In the genomic region with DNA sequence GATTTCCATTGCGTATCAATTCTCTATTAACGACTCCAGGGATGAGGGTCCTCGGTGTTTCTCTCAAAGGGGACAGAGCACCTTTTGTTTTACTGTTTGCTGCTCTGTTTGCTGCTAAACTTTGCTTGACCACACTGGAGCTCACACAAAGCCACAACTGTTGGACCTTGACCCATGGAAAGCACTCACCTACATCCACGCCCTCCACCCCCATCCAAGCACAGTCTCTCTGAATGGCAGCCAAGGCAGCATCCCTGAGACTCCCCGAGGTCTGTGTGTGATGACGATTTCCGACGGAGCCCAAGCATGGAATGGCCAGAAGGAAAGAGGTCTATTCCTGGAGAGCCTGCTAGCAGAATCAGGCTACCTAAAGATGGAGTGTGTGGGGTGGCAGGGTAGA, we compare ENCODE assay signal across 28 mouse cellular contexts. TPM values are rescaled to one million over a fixed set of nuclear protein-coding genes. Genes with fewer than 3 reads are reported as not detected.
A peak's percentile ranks its signal among the peaks of the same experiment; 100 is the strongest.
DNase-seq lines count a peak whose midpoint lies in the region; ATAC-seq and TF ChIP-seq lines count a peak whose summit lies in the region.
"Had no signal": no experiment of that assay in that cellular context is flagged by ENCODE, and none has a peak within 500 bp of the region (broad histone marks: within the 10 kb centered on the region; RNA-seq: fewer than 3 reads in every experiment).

No protein-coding gene starts in this region.

- H3K4me2 ChIP-seq in kidney, embryonic 16.5 days (replicated peaks; ENCODE audit: low read depth, low read length) = no peak overlapping the region
- H3K4me2 ChIP-seq in liver, embryonic 12.5 days = no peak overlapping the region
- no peak overlapping the region for H3K4me2 ChIP-seq in stomach, postnatal 0 days (replicated peaks; ENCODE audit: low read depth)
- H3K4me2 ChIP-seq in midbrain, embryonic 14.5 days (ENCODE audit: low read length) = no peak overlapping the region
- H3K4me2 ChIP-seq: embryonic facial prominence, embryonic 15.5 days; heart, embryonic 15.5 days; midbrain, embryonic 12.5 days had no signal

- WGBS in kidney, embryonic 16.5 days = 59% methylated on average over 8 of the region's 8 CpGs
- 60% methylated on average over 8 of the region's 8 CpGs for WGBS in liver, embryonic 12.5 days (ENCODE audit: insufficient replicate concordance)
- 58% methylated on average over 8 of the region's 8 CpGs for WGBS in stomach, postnatal 0 days
- 81% methylated on average over 8 of the region's 8 CpGs for WGBS in midbrain, embryonic 14.5 days

- peaks cover 15% of the 10 kb centered on the region for H3K4me1 ChIP-seq in kidney, embryonic 16.5 days (ENCODE audit: insufficient read depth, low read length)
- no peaks in the 10 kb centered on the region for H3K4me1 ChIP-seq in liver, embryonic 12.5 days
- H3K4me1 ChIP-seq in stomach, postnatal 0 days (replicated peaks; ENCODE audit: control insufficient read depth, insufficient read depth) = no peaks in the 10 kb centered on the region
- H3K4me1 ChIP-seq in midbrain, embryonic 14.5 days (ENCODE audit: control insufficient read depth, insufficient read depth, low read length) = no peaks in the 10 kb centered on the region

- H3K27me3 ChIP-seq in kidney, embryonic 16.5 days (ENCODE audit: insufficient read depth, low read length) = no peaks in the 10 kb centered on the region
- H3K27me3 ChIP-seq in liver, embryonic 12.5 days (replicated peaks) = no peaks in the 10 kb centered on the region
- H3K27me3 ChIP-seq in stomach, postnatal 0 days (ENCODE audit: control insufficient read depth, insufficient read depth, low read length) = no peaks in the 10 kb centered on the region
- H3K27me3 ChIP-seq in midbrain, embryonic 14.5 days (ENCODE audit: control insufficient read depth, insufficient read depth, low read length) = no peaks in the 10 kb centered on the region
- H3K27me3 ChIP-seq: embryonic facial prominence, embryonic 15.5 days; heart, embryonic 15.5 days; midbrain, embryonic 12.5 days had no signal

- no peak for TF ChIP-seq EP300 in stomach, postnatal 0 days (optimal IDR thresholded peaks at IDR 0.05)

- no peak overlapping the region for H3K9ac ChIP-seq in kidney, embryonic 16.5 days (replicated peaks; ENCODE audit: low read length)
- H3K9ac ChIP-seq in liver, embryonic 12.5 days = no peak overlapping the region
- no peak overlapping the region for H3K9ac ChIP-seq in stomach, postnatal 0 days (ENCODE audit: low read length)
- no peak overlapping the region for H3K9ac ChIP-seq in midbrain, embryonic 14.5 days (replicated peaks; ENCODE audit: low read length)
- H3K9ac ChIP-seq: embryonic facial prominence, embryonic 15.5 days; heart, embryonic 15.5 days; midbrain, embryonic 12.5 days had no signal

- no peak overlapping the region for H3K4me3 ChIP-seq in kidney, embryonic 16.5 days (ENCODE audit: low read length)
- no peak overlapping the region for H3K4me3 ChIP-seq in liver, embryonic 12.5 days
- H3K4me3 ChIP-seq in stomach, postnatal 0 days (ENCODE audit: low read depth, low read length) = no peak overlapping the region
- no peak overlapping the region for H3K4me3 ChIP-seq in midbrain, embryonic 14.5 days (replicated peaks; ENCODE audit: low read depth, low read length)
- H3K4me3 ChIP-seq: embryonic facial prominence, embryonic 15.5 days; heart, embryonic 15.5 days; midbrain, embryonic 12.5 days; myocyte had no signal

- TF ChIP-seq CTCF in stomach, postnatal 0 days (IDR thresholded peaks at IDR 0.05; ENCODE audit: low read depth) = no peak

- H3K27ac ChIP-seq in kidney, embryonic 16.5 days (ENCODE audit: low read length) = no peak overlapping the region
- no peak overlapping the region for H3K27ac ChIP-seq in liver, embryonic 12.5 days
- H3K27ac ChIP-seq in stomach, postnatal 0 days (replicated peaks) = no peak overlapping the region
- no peak overlapping the region for H3K27ac ChIP-seq in midbrain, embryonic 14.5 days (replicated peaks; ENCODE audit: low read depth, low read length)
- H3K27ac ChIP-seq: embryonic facial prominence, embryonic 15.5 days; heart, embryonic 15.5 days; macrophage; midbrain, embryonic 12.5 days had no signal

- peak; percentile 84 to 86 for DNase-seq in kidney, adult 8-10 months
- DNase-seq in stomach, postnatal 0 days (ENCODE audit: low spot score) = peak; percentile 68
- DNase-seq in spleen, adult 18-20 months = no peak
- DNase-seq in midbrain, embryonic 14.5 days = no peak
- no peak for DNase-seq in adrenal gland, postnatal 36 days
- DNase-seq: adrenal gland, postnatal 10 days; cerebellum, adult 11 months; cerebellum, postnatal 25 days; gastrocnemius, postnatal 36 days; layer of hippocampus, postnatal 36 days had no signal

- ATAC-seq in kidney, embryonic 16.5 days (ENCODE audit: low FRiP score, low TSS enrichment) = 0 out of 2 replicates have a peak, but pooled peaks have one; percentile 62
- ATAC-seq in liver, embryonic 12.5 days = 0 out of 2 replicates have a peak, but pooled peaks have one; percentile 40
- ATAC-seq in stomach, postnatal 0 days (ENCODE audit: low FRiP score, low TSS enrichment) = peak; percentile 79
- ATAC-seq in midbrain, embryonic 14.5 days (ENCODE audit: low FRiP score, low TSS enrichment) = no peak
- ATAC-seq: forebrain, embryonic 16.5 days had no signal

- no peaks in the 10 kb centered on the region for H3K36me3 ChIP-seq in kidney, embryonic 16.5 days (ENCODE audit: insufficient read depth, low read length)
- H3K36me3 ChIP-seq in liver, embryonic 12.5 days = no peaks in the 10 kb centered on the region
- no peaks in the 10 kb centered on the region for H3K36me3 ChIP-seq in stomach, postnatal 0 days (ENCODE audit: control insufficient read depth, insufficient read depth, low read length)
- H3K36me3 ChIP-seq in midbrain, embryonic 14.5 days (ENCODE audit: control insufficient read depth, insufficient read depth, low read length) = no peaks in the 10 kb centered on the region
- H3K36me3 ChIP-seq: embryonic facial prominence, embryonic 15.5 days; heart, embryonic 15.5 days; midbrain, embryonic 12.5 days had no signal

- no peaks in the 10 kb centered on the region for H3K9me3 ChIP-seq in kidney, embryonic 16.5 days (ENCODE audit: low read length)
- no peaks in the 10 kb centered on the region for H3K9me3 ChIP-seq in liver, embryonic 12.5 days (replicated peaks)
- no peaks in the 10 kb centered on the region for H3K9me3 ChIP-seq in stomach, postnatal 0 days (ENCODE audit: control insufficient read depth, low read length)
- H3K9me3 ChIP-seq in midbrain, embryonic 14.5 days (ENCODE audit: control insufficient read depth, low read length) = no peaks in the 10 kb centered on the region
- H3K9me3 ChIP-seq: embryonic facial prominence, embryonic 15.5 days; heart, embryonic 15.5 days; midbrain, embryonic 12.5 days had no signal

RNA-seq across cellular contexts. Expression of a gene that starts 12.8 kb away (rescaled TPM):
- 1.1 and 1.2 TPM in 2 replicates for polyA plus RNA-seq in kidney, embryonic 16.5 days (2015; fragmentation: Nextera tagmentation; extraction: Ambion mirVana)
- 31.7 and 38.1 TPM in 2 replicates for polyA plus RNA-seq in liver, embryonic 12.5 days (2016; fragmentation: Nextera tagmentation; extraction: Ambion mirVana)
- polyA plus RNA-seq in stomach, postnatal 0 days (2015; fragmentation: Nextera tagmentation; extraction: Ambion mirVana) = 0.19 and 0.27 TPM in 2 replicates
- not detected in 2 replicates for polyA plus RNA-seq in midbrain, embryonic 14.5 days (2014; fragmentation: Nextera tagmentation; extraction: Ambion mirVana)
- total RNA-seq in adrenal gland, postnatal 36 days (2021) = not detected
- total RNA-seq: gastrocnemius, postnatal 36 days; heart, adult 8-10 months; hematopoietic stem cell, adult 5-6 weeks; layer of hippocampus, adult 18-20 months; layer of hippocampus, postnatal 36 days; left cerebral cortex, postnatal 14 days had no signal
- polyA plus RNA-seq: embryonic facial prominence, embryonic 15.5 days; forebrain, embryonic 16.5 days; heart, embryonic 15.5 days; limb, embryonic 14.5 days; lung, embryonic 16.5 days; macrophage; midbrain, embryonic 12.5 days; myocyte; neural tube, embryonic 14.5 days; stomach, embryonic 14.5 days; thymus, postnatal 0 days; urinary bladder, adult 2 months had no signal

RNA-seq across cellular contexts. Expression of a gene that starts 38.9 kb away (rescaled TPM):
- 2.0 and 2.8 TPM in 2 replicates for polyA plus RNA-seq in kidney, embryonic 16.5 days (2015; fragmentation: Nextera tagmentation; extraction: Ambion mirVana)
- 0.72 and 0.81 TPM in 2 replicates for polyA plus RNA-seq in liver, embryonic 12.5 days (2016; fragmentation: Nextera tagmentation; extraction: Ambion mirVana)
- polyA plus RNA-seq in stomach, postnatal 0 days (2015; fragmentation: Nextera tagmentation; extraction: Ambion mirVana) = 1.2 TPM in 2 replicates
- 3.3 and 3.7 TPM in 2 replicates for polyA plus RNA-seq in midbrain, embryonic 14.5 days (2014; fragmentation: Nextera tagmentation; extraction: Ambion mirVana)
- 1 to 10 TPM; 2.0 to 5.5 TPM for total RNA-seq in adrenal gland, postnatal 36 days (2021)

RNA-seq across cellular contexts. Expression of a gene that starts 48.2 kb away (rescaled TPM):
- 133 and 135 TPM in 2 replicates for polyA plus RNA-seq in kidney, embryonic 16.5 days (2015; fragmentation: Nextera tagmentation; extraction: Ambion mirVana)
- 13.4 and 14.0 TPM in 2 replicates for polyA plus RNA-seq in liver, embryonic 12.5 days (2016; fragmentation: Nextera tagmentation; extraction: Ambion mirVana)
- polyA plus RNA-seq in stomach, postnatal 0 days (2015; fragmentation: Nextera tagmentation; extraction: Ambion mirVana) = 140 and 149 TPM in 2 replicates
- polyA plus RNA-seq in midbrain, embryonic 14.5 days (2014; fragmentation: Nextera tagmentation; extraction: Ambion mirVana) = 0.63 and 2.7 TPM in 2 replicates
- total RNA-seq in adrenal gland, postnatal 36 days (2021) = 10 to 100 TPM; 33.1 to 50.2 TPM

Comparison
In these comparisons a context has a peak if more than half of its experiments do, and no peak if none do; other contexts are left out.
1. DNase-seq: peak in kidney, adult 8-10 months (2 of 2) and stomach, postnatal 0 days (single experiment); none in spleen, adult 18-20 months (0 of 2), midbrain, embryonic 14.5 days (single experiment) and adrenal gland, postnatal 36 days (0 of 2).
2. RNA of a gene that starts 12.8 kb away (polyA plus RNA-seq): 31.7 to 38.1 TPM in liver, embryonic 12.5 days; 1.1 to 1.2 TPM in kidney, embryonic 16.5 days, 0.19 to 0.27 TPM in stomach, postnatal 0 days and not detected in midbrain, embryonic 14.5 days; every median in the first group is over 10 times any median in the second.